Mouse (Mus musculus): ENCODE measurements around the gene Gstt4. TPM values are rescaled to one million over a fixed set of nuclear protein-coding genes. Genes with fewer than 3 reads are reported as not detected.

Gene Gstt4
- polyA plus RNA-seq, 1 experiment: not detected

GRCm38 (mm10) chr10:75797619-75798175, 24.6 kb downstream of the Gstt4 start:
- TF ChIP-seq POLR2A (IDR thresholded peaks at IDR 0.05; ENCODE audit: borderline replicate concordance, extremely low read depth, low read depth, low read length) (peak; percentile 59; the same call in 1 of the 2 replicates), CTCF (IDR thresholded peaks at IDR 0.05; ENCODE audit: insufficient read depth, low read length) (no peak)
- WGBS: under 1% methylated on average over 12 of the region's 12 CpGs
- peak; percentile 62 for DNase-seq
- H3K4me3 ChIP-seq (replicated peaks; ENCODE audit: extremely low read depth, low read depth, low read length): peak overlapping the region; percentile 82
- H3K4me1 ChIP-seq (ENCODE audit: control insufficient read depth, insufficient read depth, low read length): peaks cover 8% of the 10 kb centered on the region

GRCm38 (mm10) chr10:75796731-75797516, 25.4 kb downstream of the Gstt4 start:
- WGBS: 25% methylated on average over 11 of the region's 11 CpGs
- TF ChIP-seq POLR2A (IDR thresholded peaks at IDR 0.05; ENCODE audit: borderline replicate concordance, extremely low read depth, low read depth, low read length) (no peak), CTCF (IDR thresholded peaks at IDR 0.05; ENCODE audit: insufficient read depth, low read length) (no peak)
- peak overlapping the region; percentile 49 for H3K4me3 ChIP-seq (replicated peaks; ENCODE audit: extremely low read depth, low read depth, low read length)
- H3K4me1 ChIP-seq (ENCODE audit: control insufficient read depth, insufficient read depth, low read length): peaks cover 8% of the 10 kb centered on the region
- peak; percentile 39 for DNase-seq

GRCm38 (mm10) chr10:75794880-75795279, 27.5 kb downstream of the Gstt4 start:
- Histone ChIP-seq H3K4me1 (ENCODE audit: control insufficient read depth, insufficient read depth, low read length) (peaks cover 8% of the 10 kb centered on the region), H3K4me3 (replicated peaks; ENCODE audit: extremely low read depth, low read depth, low read length) (no peak overlapping the region)
- 25% methylated on average over 3 of the region's 3 CpGs for WGBS
- DNase-seq: peak; percentile 31
- TF ChIP-seq CTCF (IDR thresholded peaks at IDR 0.05; ENCODE audit: insufficient read depth, low read length) (no peak), POLR2A (IDR thresholded peaks at IDR 0.05; ENCODE audit: borderline replicate concordance, extremely low read depth, low read depth, low read length) (no peak)

- H3K4me1 ChIP-seq (ENCODE audit: control insufficient read depth, insufficient read depth, low read length): peaks cover 8% of the 10 kb centered on the region
- no peak overlapping the region for H3K4me3 ChIP-seq (replicated peaks; ENCODE audit: extremely low read depth, low read depth, low read length)
- WGBS: 10% methylated on average over 7 of the region's 7 CpGs
- TF ChIP-seq CTCF (IDR thresholded peaks at IDR 0.05; ENCODE audit: insufficient read depth, low read length) (no peak), POLR2A (IDR thresholded peaks at IDR 0.05; ENCODE audit: borderline replicate concordance, extremely low read depth, low read depth, low read length) (no peak)
- no peak for DNase-seq
These were observed 31.6 kb downstream of the Gstt4 start for GRCm38 (mm10) chr10:75790773-75791172.

GRCm38 (mm10) chr10:75789841-75790240, 32.5 kb downstream of the Gstt4 start:
- Histone ChIP-seq H3K4me1 (ENCODE audit: control insufficient read depth, insufficient read depth, low read length) (peaks cover 5% of the 10 kb centered on the region), H3K4me3 (replicated peaks; ENCODE audit: extremely low read depth, low read depth, low read length) (no peak overlapping the region)
- 74% methylated on average over 5 of the region's 5 CpGs for WGBS
- peak; percentile 22 for DNase-seq
- TF ChIP-seq POLR2A (IDR thresholded peaks at IDR 0.05; ENCODE audit: borderline replicate concordance, extremely low read depth, low read depth, low read length) (no peak), CTCF (IDR thresholded peaks at IDR 0.05; ENCODE audit: insufficient read depth, low read length) (no peak)

- H3K4me1 ChIP-seq (ENCODE audit: control insufficient read depth, insufficient read depth, low read length): no peaks in the 10 kb centered on the region
- 87% methylated on average over 6 of the region's 6 CpGs for WGBS
- no peak overlapping the region for H3K4me3 ChIP-seq (replicated peaks; ENCODE audit: extremely low read depth, low read depth, low read length)
These were observed 33.1 kb downstream of the Gstt4 start for GRCm38 (mm10) chr10:75789081-75789735.

GRCm38 (mm10) chr10:75788277-75788676, 34.1 kb downstream of the Gstt4 start:
- no peak for DNase-seq
- TF ChIP-seq CTCF (IDR thresholded peaks at IDR 0.05; ENCODE audit: insufficient read depth, low read length): no peak
- no peak for TF ChIP-seq POLR2A (IDR thresholded peaks at IDR 0.05; ENCODE audit: borderline replicate concordance, extremely low read depth, low read depth, low read length)
- Histone ChIP-seq H3K4me3 (replicated peaks; ENCODE audit: extremely low read depth, low read depth, low read length) (no peak overlapping the region), H3K4me1 (ENCODE audit: control insufficient read depth, insufficient read depth, low read length) (no peaks in the 10 kb centered on the region)
- WGBS: 92% methylated on average over 8 of the region's 8 CpGs

More at GRCm38 (mm10) chr10:75789081-75789735, 33.1 kb downstream of the Gstt4 start:
- TF ChIP-seq CTCF (IDR thresholded peaks at IDR 0.05; ENCODE audit: insufficient read depth, low read length) (no peak), POLR2A (IDR thresholded peaks at IDR 0.05; ENCODE audit: borderline replicate concordance, extremely low read depth, low read depth, low read length) (no peak)
- no peak for DNase-seq

- TF ChIP-seq CTCF (IDR thresholded peaks at IDR 0.05; ENCODE audit: insufficient read depth, low read length): no peak
- no peak for TF ChIP-seq POLR2A (IDR thresholded peaks at IDR 0.05; ENCODE audit: borderline replicate concordance, extremely low read depth, low read depth, low read length)
- no peak overlapping the region for H3K4me3 ChIP-seq (replicated peaks; ENCODE audit: extremely low read depth, low read depth, low read length)
- 55% methylated on average over 1 of the region's 1 CpGs for WGBS
- no peak for DNase-seq
- no peaks in the 10 kb centered on the region for H3K4me1 ChIP-seq (ENCODE audit: control insufficient read depth, insufficient read depth, low read length)
These were observed 36.9 kb downstream of the Gstt4 start for GRCm38 (mm10) chr10:75785442-75785841.

- H3K4me1 ChIP-seq (ENCODE audit: control insufficient read depth, insufficient read depth, low read length): no peaks in the 10 kb centered on the region
- WGBS: 1% methylated on average over 28 of the region's 28 CpGs
- peak within 1 kb of the TSS; percentile 81 for H3K4me3 ChIP-seq (replicated peaks; ENCODE audit: extremely low read depth, low read depth, low read length)
- TF ChIP-seq POLR2A (IDR thresholded peaks at IDR 0.05; ENCODE audit: borderline replicate concordance, extremely low read depth, low read depth, low read length) (peak; percentile 67; the same call in 1 of the 2 replicates), CTCF (IDR thresholded peaks at IDR 0.05; ENCODE audit: insufficient read depth, low read length) (no peak)
- DNase-seq: peak; percentile 80
These were observed 41.4 kb downstream of the Gstt4 start, which contains the start of the genes Gm20441 and Gstt3 for GRCm38 (mm10) chr10:75780769-75781578. Gm20441 (minus strand) TSS chr10:75780954. Gstt3 (minus strand) TSS chr10:75781414.

All from lung, adult 2 months (tissue).